Mouse (Mus musculus) hindbrain, embryonic 15.5 days (tissue): ENCODE measurements around the gene Ptx4. TPM values are rescaled to one million over a fixed set of nuclear protein-coding genes. Genes with fewer than 3 reads are reported as not detected.

Experiments
- ATAC-seq: fragments of 200-750 bp; cut with Nextera tagmentation; 2 replicates; pipeline ENCODE4 v1.8.0; 2017; ENCODE audit warnings: low read depth, moderate number of reproducible peaks, moderate TSS enrichment; ENCODE audit not compliant: low FRiP score
- H3K27ac ChIP-seq: fragments of 300-500 bp; sonication (generic); replicated peaks from 2 replicates; pipeline ENCODE4 v1.5.1; 2015; ENCODE audit warnings: mild to moderate bottlenecking, inconsistent platforms
- H3K27me3 ChIP-seq: fragments of 300-500 bp; sonication (generic); 2 replicates; pipeline ENCODE4 v1.6.1; 2015; ENCODE audit warnings: control low read depth, inconsistent platforms
- H3K36me3 ChIP-seq: fragments of 300-500 bp; sonication (generic); 2 replicates; pipeline ENCODE4 v1.6.1; 2015; ENCODE audit warnings: control low read depth, inconsistent platforms
- H3K4me1 ChIP-seq: fragments of 300-500 bp; sonication (generic); replicated peaks from 2 replicates; pipeline ENCODE4 v1.6.1; 2015; ENCODE audit warnings: control low read depth, inconsistent platforms
- H3K4me2 ChIP-seq: fragments of 300-500 bp; sonication (generic); 2 replicates; pipeline ENCODE4 v1.6.1; 2015; ENCODE audit warnings: moderate library complexity, mild to moderate bottlenecking, inconsistent platforms
- H3K4me3 ChIP-seq: fragments of 300-500 bp; sonication (generic); 2 replicates; pipeline ENCODE4 v1.5.1; 2015; ENCODE audit warnings: mild to moderate bottlenecking, inconsistent platforms
- H3K9ac ChIP-seq: fragments of 300-500 bp; sonication (generic); 2 replicates; pipeline ENCODE4 v1.6.1; 2015; ENCODE audit warnings: inconsistent platforms
- H3K9me3 ChIP-seq: fragments of 300-500 bp; sonication (generic); 2 replicates; pipeline ENCODE4 v1.6.1; 2016; ENCODE audit warnings: control low read depth, inconsistent platforms
- WGBS: fragments of 180-500 bp; shearing (Covaris S2); methylation state at CpG from one replicate; pipeline ENCODE4 v1.1.7; 2015; 5-methylcytosine and 5-hydroxymethylcytosine counted together
- polyA plus RNA-seq: library from polyadenylated mRNA; unstranded; fragments of >200 nt; fragmentation: Nextera tagmentation; extraction: Ambion mirVana; gene quantifications from 2 replicates; pipeline ENCODE4 v1.2.1, GENCODE M21; 2015

The Ptx4 gene
- polyA plus RNA-seq, 1 experiment from 2014 or later, result not detected

DNA sequence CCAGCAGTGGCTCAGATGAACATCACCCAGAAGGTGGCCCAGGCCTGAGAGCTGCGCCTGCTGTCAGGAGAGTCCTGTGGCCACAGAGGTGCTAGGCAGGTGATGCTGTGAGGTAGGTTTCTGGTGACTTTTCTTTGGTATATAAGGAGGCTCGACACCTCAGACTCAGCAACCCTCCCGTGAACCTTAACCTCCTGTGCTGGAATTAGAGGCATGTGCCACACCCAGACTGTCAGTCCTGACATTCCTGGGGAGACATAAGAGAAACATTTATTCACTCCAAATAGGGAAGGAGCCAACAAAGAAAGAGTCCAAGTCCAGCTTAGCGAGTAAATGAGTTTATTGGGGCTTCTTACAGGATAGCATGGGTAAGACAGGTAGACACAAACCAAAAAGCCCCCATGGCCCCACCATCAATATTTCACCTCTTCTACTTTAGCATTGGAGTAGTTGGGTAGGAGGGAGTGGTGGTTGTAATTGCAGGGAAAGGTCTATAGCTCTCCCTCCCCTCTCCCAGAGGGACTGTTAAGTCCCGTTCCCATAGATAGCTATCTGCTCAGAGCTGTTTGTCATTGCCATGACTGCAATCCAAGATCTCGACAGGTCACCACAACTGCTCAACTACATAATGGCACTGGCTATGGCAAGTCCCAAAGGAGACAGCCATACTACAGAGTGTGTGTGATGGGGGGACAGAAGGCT is 45.6 kb downstream of the Ptx4 start:
- 64% methylated on average over 6 of the region's 6 CpGs for WGBS
- H3K4me3 ChIP-seq, result no peak overlapping the region
- ATAC-seq, result no peak

DNA sequence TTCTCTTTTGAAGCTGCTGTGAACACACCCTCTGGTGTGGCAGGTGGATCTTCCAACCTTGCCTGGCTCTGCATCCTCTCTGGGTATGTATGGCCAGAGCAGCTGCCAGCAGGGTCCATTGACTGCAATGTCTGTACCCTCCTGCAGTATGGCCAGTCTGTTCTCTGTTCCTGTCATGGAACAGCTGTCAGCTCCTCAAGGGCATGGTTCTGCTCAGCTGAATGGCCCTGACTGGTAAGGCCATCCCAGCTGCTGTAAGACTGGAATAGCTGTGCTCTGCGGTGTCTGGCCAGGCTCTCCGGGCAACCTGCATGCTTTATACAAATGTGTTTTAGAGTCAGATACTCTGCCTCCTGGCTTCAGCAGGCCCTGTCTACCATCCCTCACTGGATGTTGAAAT is 49.1 kb downstream of the Ptx4 start:
- Histone ChIP-seq H3K36me3 (no peaks in the 10 kb centered on the region), H3K4me3 (no peak overlapping the region), H3K4me2 (no peak overlapping the region), H3K27me3 (no peaks in the 10 kb centered on the region), H3K9ac (no peak overlapping the region), H3K4me1 (no peaks in the 10 kb centered on the region), H3K27ac (no peak overlapping the region), H3K9me3 (no peaks in the 10 kb centered on the region)
- WGBS, result 95% methylated on average over 2 of the region's 2 CpGs
- no peak for ATAC-seq

More for the DNA sequence above, 45.6 kb downstream of the Ptx4 start:
- H3K9ac ChIP-seq, result no peak overlapping the region
- no peak overlapping the region for H3K27ac ChIP-seq
- no peaks in the 10 kb centered on the region for H3K36me3 ChIP-seq
- no peaks in the 10 kb centered on the region for H3K27me3 ChIP-seq
- no peak overlapping the region for H3K4me2 ChIP-seq
- H3K9me3 ChIP-seq, result no peaks in the 10 kb centered on the region
- no peaks in the 10 kb centered on the region for H3K4me1 ChIP-seq

DNA sequence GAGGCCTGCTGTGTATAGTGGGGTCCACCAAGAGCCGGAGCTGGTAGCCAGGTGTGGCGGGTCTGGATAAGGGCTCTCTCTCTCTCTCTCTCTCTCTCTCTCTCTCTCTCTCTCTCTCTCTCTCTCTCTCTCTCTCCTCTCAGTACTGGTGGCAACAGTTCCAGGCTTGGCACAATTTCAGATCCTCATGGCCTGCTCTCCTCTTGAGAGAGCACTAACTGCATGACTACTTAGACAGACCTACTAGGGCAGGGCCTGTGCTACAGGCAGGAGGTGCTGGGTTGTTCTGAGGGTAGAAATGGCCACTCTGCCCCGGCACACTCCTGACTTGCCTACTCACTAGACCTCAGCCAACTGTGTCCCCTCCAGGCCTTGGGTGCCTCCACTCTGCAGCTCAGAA is 52.0 kb downstream of the Ptx4 start:
- no peaks in the 10 kb centered on the region for H3K9me3 ChIP-seq
- no peaks in the 10 kb centered on the region for H3K4me1 ChIP-seq
- 90% methylated on average over 3 of the region's 3 CpGs for WGBS
- H3K9ac ChIP-seq, result no peak overlapping the region
- H3K4me3 ChIP-seq, result no peak overlapping the region
- H3K27me3 ChIP-seq, result no peaks in the 10 kb centered on the region
- H3K27ac ChIP-seq, result no peak overlapping the region
- H3K36me3 ChIP-seq, result no peaks in the 10 kb centered on the region
- ATAC-seq, result no peak
- no peak overlapping the region for H3K4me2 ChIP-seq

Other genes starting within 250 kb of the Ptx4 start
- 62.7 and 65.2 TPM in 2 replicates for gene Nubp2, start 234.4 kb upstream of the Ptx4 start, polyA plus RNA-seq
- gene Spsb3, start 234.1 kb upstream of the Ptx4 start, polyA plus RNA-seq, result 78.5 and 87.6 TPM in 2 replicates
- gene Eme2, start 225.7 kb upstream of the Ptx4 start, polyA plus RNA-seq, result 27.0 and 30.5 TPM in 2 replicates
- 80.1 and 82.3 TPM in 2 replicates for gene Mrps34, start 225.6 kb upstream of the Ptx4 start, polyA plus RNA-seq
- 81.6 and 85.5 TPM in 2 replicates for gene Nme3, start 224.3 kb upstream of the Ptx4 start, polyA plus RNA-seq
- gene Mapk8ip3, start 183.8 kb upstream of the Ptx4 start, polyA plus RNA-seq, result 92.2 and 101 TPM in 2 replicates
- gene Jpt2, start 160.1 kb upstream of the Ptx4 start, polyA plus RNA-seq, result 101 and 112 TPM in 2 replicates
- gene Cramp1l, start 105.0 kb upstream of the Ptx4 start, polyA plus RNA-seq, result 6.3 and 6.7 TPM in 2 replicates
- gene Ift140, start 104.7 kb upstream of the Ptx4 start, polyA plus RNA-seq, result 18.8 and 20.0 TPM in 2 replicates
- gene Tmem204, start 37.2 kb upstream of the Ptx4 start, polyA plus RNA-seq, result 10.9 TPM in 2 replicates
- 51.3 and 58.9 TPM in 2 replicates for gene Telo2, start 4.8 kb upstream of the Ptx4 start, polyA plus RNA-seq
- gene Clcn7, start 12.6 kb downstream of the Ptx4 start, polyA plus RNA-seq, result 29.4 and 32.2 TPM in 2 replicates
- gene Ccdc154, start 41.7 kb downstream of the Ptx4 start, polyA plus RNA-seq, result not detected in 2 replicates
- gene Gm38655, start 54.7 kb downstream of the Ptx4 start, polyA plus RNA-seq, result not detected in 2 replicates
- 31.1 and 31.5 TPM in 2 replicates for gene BC003965, start 63.8 kb downstream of the Ptx4 start, polyA plus RNA-seq
- 15.1 and 16.2 TPM in 2 replicates for gene Unkl, start 67.6 kb downstream of the Ptx4 start, polyA plus RNA-seq
- gene Gnptg, start 119.4 kb downstream of the Ptx4 start, polyA plus RNA-seq, result 104 and 107 TPM in 2 replicates
- gene Tsr3, start 119.4 kb downstream of the Ptx4 start, polyA plus RNA-seq, result 60.2 and 61.4 TPM in 2 replicates
- 19.6 and 20.4 TPM in 2 replicates for gene Baiap3, start 135.6 kb downstream of the Ptx4 start, polyA plus RNA-seq
- gene Ube2i, start 153.9 kb downstream of the Ptx4 start, polyA plus RNA-seq, result 447 and 462 TPM in 2 replicates
- gene Prss34, start 177.6 kb downstream of the Ptx4 start, polyA plus RNA-seq, result 0.13 TPM in 1 of 2 replicates, not detected in the other
- gene Prss28, start 187.9 kb downstream of the Ptx4 start, polyA plus RNA-seq, result not detected in 2 replicates
- gene Prss29, start 197.9 kb downstream of the Ptx4 start, polyA plus RNA-seq, result not detected in 2 replicates
- gene Tpsab1, start 224.8 kb downstream of the Ptx4 start, polyA plus RNA-seq, result not detected in 2 replicates
- gene Tpsb2, start 245.5 kb downstream of the Ptx4 start, polyA plus RNA-seq, result 0.14 and 0.23 TPM in 2 replicates
- gene Tpsg1, start 248.5 kb downstream of the Ptx4 start, polyA plus RNA-seq, result 0.64 and 0.79 TPM in 2 replicates